Mouse (Mus musculus) kidney, postnatal 14 days (tissue): ENCODE data around the gene S100b.

Source experiments
- DNase-seq: peaks from one replicate; pipeline ENCODE4 v3.0.0; 2022; ENCODE audit warnings: mixed read lengths

S100b gene

GRCm38 (mm10) chr10:76253536-76253935 is at the start of gene S100b:
S100b (plus strand) TSS chr10:76253853.
- DNase-seq: peak; percentile 43

DNA sequence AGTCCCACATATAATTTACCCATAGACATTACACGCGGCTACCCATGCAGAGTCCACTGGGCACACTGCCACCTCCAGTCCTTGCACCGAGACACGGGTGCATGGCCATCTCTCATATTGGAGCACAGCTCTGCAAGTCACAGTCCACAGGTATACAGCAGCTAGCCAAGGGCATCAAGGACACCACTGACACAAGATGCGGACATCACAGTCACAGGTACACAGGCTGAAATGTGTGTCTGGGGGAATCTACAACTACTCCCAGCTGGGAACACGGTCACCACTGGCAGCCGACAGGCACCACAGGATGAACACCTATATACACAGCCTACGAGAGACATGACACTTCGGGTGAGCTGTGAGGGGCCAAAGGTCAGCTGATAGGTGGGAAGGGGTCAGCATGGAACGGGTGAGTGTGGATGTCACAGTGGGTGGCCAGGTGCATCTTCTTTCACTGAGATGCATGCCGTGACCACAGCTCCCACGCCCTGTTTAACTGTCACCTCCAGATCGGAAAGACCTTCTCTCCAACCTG is 46.3 kb upstream of the S100b start:
- DNase-seq: no peak

- DNase-seq: no peak
Observed at GRCm38 (mm10) chr10:76209241-76209640, 44.4 kb upstream of the S100b start.

- no peak for DNase-seq
Observed at GRCm38 (mm10) chr10:76210806-76211205, 42.8 kb upstream of the S100b start.

- DNase-seq: no peak
Observed at GRCm38 (mm10) chr10:76212121-76212520, 41.5 kb upstream of the S100b start.

GRCm38 (mm10) chr10:76214161-76214560 is 39.5 kb upstream of the S100b start:
- DNase-seq: no peak

DNA sequence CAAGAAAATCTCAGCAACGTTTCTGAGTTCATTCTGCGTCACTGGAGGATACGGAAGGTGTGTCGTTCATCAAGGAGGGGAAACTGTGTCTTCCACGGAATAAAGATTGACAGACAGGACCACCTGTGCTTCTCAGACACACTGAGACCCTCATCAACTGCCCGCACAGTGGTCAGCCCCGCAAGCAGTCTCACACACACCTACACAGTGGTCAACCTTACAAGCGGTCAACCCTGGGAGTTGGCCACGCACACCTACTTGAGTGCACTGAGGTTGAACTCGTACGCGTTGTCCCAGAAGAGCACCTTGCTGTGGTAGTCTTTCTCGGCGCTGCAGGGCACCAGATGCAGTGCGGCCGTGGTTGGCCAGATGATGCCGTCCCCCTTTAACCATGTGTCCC is 36.6 kb upstream of the S100b start:
- no peak for DNase-seq

GRCm38 (mm10) chr10:76218240-76218639 is 35.4 kb upstream of the S100b start:
- DNase-seq: no peak

DNA sequence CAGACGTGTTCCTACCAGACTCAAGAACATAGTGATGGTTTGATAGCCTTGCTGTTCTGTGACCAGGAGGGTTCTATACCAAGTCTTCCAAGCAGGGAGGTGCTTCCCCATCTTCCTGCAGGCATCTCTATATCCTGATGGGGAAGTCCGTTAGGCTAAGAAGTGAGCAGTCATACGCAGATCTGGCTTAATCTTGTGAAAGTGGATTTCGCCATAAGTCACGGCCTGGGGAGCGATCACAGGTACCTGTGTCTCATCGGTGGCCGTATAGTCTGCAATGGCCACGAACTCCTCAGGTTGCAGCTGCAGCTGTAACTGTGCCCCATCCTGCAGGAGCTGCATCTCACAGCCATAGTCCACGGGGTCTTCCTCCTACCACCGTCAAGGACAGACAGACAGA is 27.7 kb upstream of the S100b start:
- DNase-seq: no peak

DNA sequence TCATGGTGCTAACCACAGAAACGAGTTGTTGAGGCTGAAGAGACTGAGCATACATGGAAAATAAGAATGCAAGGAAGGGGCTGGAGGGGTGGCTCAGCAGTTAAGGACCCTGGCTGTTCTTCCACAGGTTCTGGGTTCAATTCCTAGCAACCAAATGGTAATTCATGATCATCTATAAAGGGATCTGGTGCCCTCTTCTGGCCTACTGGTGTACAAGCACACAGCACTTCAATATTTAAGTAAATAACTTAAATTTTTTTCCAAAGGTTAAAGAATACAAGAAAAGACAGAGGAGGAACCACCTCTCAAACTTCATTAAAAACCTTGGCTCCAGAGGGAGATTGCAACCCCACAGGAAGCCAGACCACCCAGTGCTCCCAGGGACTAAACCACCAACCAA is 24.0 kb upstream of the S100b start:
- DNase-seq: no peak

DNA sequence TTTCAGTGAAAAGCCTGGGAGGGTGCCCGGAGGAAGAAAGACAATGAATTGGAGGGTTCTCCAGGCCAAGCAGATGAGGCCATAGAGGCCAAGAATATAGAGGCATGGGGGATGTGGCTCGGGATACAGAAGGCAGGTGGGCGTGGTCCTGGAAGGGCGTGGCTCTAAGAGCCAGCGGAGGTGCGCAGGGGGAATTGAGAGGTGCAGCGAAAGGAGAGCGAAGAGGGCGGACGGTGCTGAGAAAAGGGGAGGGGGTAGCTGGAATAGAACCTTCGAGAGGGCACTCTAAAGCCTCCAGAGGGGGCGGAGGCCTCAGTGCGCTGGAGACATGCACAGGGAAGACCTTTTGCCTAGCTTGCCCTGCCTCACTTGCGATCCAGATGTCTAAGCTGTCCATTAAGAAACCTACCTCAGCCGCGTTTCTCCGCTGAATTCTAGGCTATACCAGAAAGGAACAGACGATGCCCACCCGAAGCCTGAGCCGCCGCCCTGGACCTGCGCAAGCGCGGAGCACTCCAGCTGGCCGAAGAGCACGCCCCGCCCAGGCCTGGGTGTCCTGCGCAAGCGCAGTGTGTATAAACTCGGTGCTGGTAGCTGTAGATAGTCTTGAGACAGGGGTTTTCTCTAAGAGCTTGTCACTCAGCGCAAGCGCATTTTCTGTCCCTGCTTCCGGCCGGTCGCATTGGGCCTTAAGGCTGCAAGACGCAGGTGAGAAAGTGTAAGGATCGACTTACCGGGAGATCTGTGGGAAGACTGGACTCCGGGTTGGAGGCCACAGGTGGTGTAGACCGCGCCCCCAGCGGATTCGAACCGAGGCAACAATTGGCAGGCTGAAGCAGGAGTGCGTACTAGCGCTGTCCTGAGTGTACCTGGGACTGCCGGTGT is 16.1 kb upstream of the S100b start, which contains the start of gene Prmt2:
Gene Prmt2, minus strand, starts transcription at position 525 of the 885 bp plus-strand sequence.
- DNase-seq: peak; percentile 94

DNA sequence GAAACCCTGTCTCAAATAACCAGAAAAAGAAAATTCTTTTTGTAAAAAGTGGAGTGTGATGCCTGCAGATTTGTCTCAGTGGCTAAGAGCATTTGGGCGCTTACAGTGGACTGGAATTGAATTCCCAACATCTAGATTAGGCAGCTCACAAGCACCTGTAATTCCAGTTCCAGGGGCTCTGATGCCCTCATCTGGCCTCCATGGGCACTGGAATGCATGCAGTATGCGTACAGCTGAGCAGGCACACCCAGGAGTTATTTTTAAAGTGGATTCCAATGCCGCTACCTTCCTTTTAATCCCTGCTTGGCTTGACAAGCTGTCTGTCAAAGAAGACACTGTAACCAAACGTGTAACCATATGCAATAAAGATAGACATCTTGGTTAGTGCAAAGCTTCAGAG is 14.3 kb upstream of the S100b start:
- peak; percentile 13 for DNase-seq

- DNase-seq: no peak
Observed at GRCm38 (mm10) chr10:76245106-76245505, 8.5 kb upstream of the S100b start.

DNA sequence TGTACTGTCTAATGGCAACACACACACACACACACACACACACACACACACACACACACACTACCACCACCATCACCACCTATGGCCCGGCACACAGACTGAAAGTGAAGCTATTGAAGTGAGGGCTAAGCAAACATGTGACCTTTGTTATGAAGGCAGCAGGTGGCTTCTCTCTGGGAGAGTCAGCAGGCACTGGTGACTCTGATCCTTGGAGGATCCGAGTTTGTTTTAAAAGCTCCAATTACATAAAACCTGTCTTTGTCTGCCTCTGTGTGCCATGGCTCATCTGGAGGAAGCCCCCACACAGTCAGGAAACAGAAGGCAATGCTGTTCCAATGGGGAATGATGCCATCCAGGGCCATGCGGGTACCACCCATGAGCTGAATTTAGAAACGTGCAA is 7.1 kb upstream of the S100b start:
- no peak for DNase-seq

- DNase-seq: no peak
Observed at GRCm38 (mm10) chr10:76247960-76248646, 5.5 kb upstream of the S100b start.

DNA sequence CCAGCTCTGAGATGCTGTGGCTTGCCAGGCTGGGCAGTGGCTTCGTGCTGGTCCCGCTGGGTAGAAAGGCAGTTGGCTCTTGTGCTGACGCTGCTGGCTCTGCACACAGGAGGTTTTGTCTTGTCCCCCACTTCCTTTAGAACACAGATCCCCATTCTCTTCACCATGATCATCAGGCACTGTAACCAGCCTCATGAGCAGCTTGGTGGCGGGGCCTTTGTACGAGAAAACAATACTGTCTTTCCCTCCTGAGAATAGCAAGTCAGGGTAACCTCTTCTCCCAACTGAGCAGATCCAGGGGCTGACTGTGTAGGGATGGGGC is 5.0 kb upstream of the S100b start:
- no peak for DNase-seq

DNA sequence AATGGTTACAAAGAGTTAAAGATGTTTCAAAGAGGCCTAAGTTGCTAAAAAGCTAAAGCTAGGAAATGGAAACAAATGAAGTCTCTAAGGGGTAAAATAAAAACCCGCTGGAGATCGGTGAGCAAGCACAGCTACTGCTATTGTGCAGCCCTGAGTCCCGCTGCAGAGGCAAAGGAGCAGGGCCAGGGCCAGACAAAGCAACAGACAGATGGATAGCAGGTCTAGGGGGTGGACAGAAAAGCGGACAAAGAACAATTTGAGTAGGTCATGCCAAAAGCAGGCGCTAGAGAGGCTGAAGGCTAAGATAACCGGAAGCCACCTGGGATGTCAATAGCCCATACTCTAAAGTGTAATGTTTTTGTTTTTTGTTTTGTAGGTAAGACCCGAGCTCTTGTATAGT is 2.8 kb upstream of the S100b start:
- DNase-seq: no peak

- peak; percentile 16 for DNase-seq
Observed at GRCm38 (mm10) chr10:76253079-76253478, 574 bp upstream of the S100b start.

DNA sequence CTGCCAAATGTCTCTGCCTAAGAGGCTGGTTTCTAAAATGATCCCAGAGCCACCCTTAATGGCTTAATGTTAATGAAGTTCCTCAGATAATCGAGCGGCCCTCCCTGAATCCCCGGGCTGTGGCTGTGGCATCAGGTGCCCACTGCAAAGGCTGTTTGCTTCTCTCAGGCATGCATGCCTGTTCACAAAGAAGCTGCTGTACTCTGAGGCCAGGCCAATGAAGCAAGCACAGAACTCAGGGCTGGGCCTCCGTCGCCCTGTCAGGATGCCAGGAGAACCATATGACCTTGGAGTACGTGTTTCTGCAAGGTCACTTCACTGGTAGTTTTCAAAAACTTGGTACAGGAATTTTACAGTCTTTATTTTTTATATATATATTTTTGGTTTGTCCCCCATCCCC is 2.0 kb downstream of the S100b start:
- DNase-seq: peak; percentile 19

DNA sequence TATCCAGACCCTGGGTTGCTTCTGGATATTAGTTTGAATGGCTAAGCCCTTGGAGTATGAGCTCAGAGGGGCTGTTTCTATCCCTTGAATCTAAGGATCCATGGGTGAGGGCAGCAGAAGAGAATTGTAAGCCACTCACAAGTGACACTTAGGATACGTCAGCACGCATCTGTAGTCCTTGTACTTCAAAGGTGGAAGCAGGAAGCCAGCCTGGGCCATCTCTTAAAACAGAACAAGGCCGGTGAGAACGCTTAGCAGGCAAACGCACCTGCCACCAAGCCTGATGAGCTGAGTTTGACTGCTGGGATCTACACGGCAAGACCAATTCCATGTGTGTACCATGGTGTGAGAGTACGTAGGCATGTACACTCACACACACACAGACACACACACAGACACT is 3.6 kb downstream of the S100b start:
- DNase-seq: no peak

DNA sequence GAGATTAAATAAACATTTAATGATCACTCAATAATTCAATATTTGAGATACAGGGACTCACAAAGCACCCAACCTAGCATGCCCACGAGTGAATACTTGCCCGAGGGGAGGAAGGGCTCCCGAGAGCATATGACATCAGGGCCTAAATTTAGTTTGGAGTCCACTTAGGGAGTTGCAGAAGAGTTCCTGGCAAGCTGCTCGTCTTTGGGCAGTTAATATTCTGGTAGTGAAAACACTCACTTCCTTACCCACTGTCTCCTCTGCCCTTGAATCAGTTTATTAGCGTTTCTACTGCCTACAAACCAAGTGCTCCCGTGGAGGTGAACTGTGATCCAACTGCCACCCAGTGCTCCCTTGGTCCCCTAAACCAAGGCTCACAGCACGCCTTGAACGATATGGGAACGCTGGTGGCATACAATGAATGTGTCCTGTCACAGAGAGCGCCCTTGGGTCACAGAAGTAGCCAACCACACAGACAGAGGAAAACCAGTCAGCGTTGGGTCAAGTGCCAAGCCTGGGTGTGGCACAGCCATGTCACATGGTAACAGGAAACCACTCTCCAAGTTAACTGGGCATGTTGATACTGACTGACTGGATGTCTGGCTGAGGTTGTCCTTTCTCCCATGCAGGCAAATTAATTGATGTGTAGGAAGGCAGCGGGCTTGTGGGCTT is 4.2 kb downstream of the S100b start:
- DNase-seq: peak; percentile 54

DNA sequence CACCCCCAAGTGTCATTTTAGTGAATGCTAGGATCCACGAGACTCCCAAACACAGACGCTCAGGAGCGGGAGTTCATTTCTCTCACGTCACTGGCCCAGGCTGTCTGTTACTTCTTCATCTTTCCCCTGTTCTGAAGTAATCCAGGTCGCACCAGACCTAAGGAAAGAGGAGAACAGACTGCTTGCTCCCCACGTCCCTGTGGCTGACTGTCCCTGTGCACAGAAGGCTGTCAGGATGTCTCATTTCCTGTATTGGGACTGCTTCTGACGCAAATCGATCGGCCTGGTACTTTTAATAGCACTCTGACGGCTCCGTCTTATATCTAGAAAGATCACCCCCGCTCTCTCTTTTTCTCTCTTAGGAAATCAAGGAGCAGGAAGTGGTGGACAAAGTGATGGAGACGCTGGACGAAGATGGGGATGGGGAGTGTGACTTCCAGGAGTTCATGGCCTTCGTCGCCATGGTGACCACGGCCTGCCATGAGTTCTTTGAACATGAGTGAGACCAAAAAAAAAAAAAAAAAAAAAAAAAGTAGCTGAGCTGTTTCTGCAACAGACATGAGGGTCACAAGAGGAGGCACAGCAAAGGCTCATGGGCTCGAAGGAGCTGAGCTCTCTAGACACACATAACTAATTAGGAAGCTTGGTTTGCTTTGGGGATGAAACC is 6.0 kb downstream of the S100b start:
- DNase-seq: no peak
